Mouse (Mus musculus) midbrain, embryonic 15.5 days (tissue): ENCODE results near the gene Wrap73. TPM values are rescaled to one million over a fixed set of nuclear protein-coding genes. Genes with fewer than 3 reads are reported as not detected.

Source experiments
- ATAC-seq: fragments of 200-750 bp; cut with Nextera tagmentation; replicated peaks from 2 replicates; pipeline ENCODE4 v1.8.0; 2017; ENCODE audit warnings: moderate TSS enrichment
- H3K27ac ChIP-seq: fragments of 300-500 bp; sonication (generic); 2 replicates; pipeline ENCODE4 v1.5.1; 2015; ENCODE audit warnings: mild to moderate bottlenecking, inconsistent platforms
- H3K27me3 ChIP-seq: fragments of 300-500 bp; sonication (generic); replicated peaks from 2 replicates; pipeline ENCODE4 v1.6.1; 2015; ENCODE audit warnings: inconsistent platforms
- H3K36me3 ChIP-seq: fragments of 300-500 bp; sonication (generic); replicated peaks from 2 replicates; pipeline ENCODE4 v1.6.1; 2015; ENCODE audit warnings: inconsistent platforms
- H3K4me1 ChIP-seq: fragments of 300-500 bp; sonication (generic); 2 replicates; pipeline ENCODE4 v1.6.1; 2015; ENCODE audit warnings: inconsistent platforms
- H3K4me2 ChIP-seq: fragments of 300-500 bp; sonication (generic); 2 replicates; pipeline ENCODE4 v1.6.1; 2015; ENCODE audit warnings: inconsistent platforms, mild to moderate bottlenecking, moderate library complexity
- H3K4me3 ChIP-seq: fragments of 300-500 bp; sonication (generic); 2 replicates; pipeline ENCODE4 v1.5.1; 2015; ENCODE audit warnings: mild to moderate bottlenecking, inconsistent platforms
- H3K9ac ChIP-seq: fragments of 300-500 bp; sonication (generic); 2 replicates; pipeline ENCODE4 v1.6.1; 2015; ENCODE audit warnings: mild to moderate bottlenecking, inconsistent platforms
- H3K9me3 ChIP-seq: fragments of 300-500 bp; sonication (generic); 2 replicates; pipeline ENCODE4 v1.6.1; 2016; ENCODE audit warnings: inconsistent platforms
- WGBS: fragments of 180-500 bp; shearing (Covaris S2); methylation state at CpG from one replicate; pipeline ENCODE4 v1.1.7; 2015; ENCODE audit warnings: mixed read lengths; 5-methylcytosine and 5-hydroxymethylcytosine counted together
- polyA plus RNA-seq: library from polyadenylated mRNA; unstranded; fragments of >200 nt; fragmentation: Nextera tagmentation; extraction: Ambion mirVana; gene quantifications from 2 replicates; pipeline ENCODE4 v1.2.1, GENCODE M21; 2015

The Wrap73 gene
- polyA plus RNA-seq, 1 experiment from 2014 or later, result 46.6 TPM

DNA sequence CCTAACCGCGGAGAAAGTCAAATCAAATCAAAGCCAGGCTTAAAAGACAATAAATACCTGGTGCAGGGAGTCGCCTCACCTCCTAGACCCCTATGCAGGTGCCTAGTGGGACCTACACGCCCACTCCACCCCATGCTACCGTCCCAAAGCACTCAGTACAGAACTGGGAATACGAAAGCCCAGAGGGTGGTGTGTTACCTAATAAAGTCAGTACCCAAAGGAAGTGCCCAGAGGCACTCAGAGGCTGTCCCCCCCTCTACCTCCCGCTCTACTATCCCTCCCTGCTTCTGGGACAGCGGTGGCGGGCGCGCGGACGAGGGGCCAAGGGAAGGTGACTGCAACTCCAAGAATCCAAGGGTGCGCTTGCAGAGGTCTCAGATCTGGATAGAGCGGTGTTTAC, 27.8 kb downstream of the Wrap73 start:
- ATAC-seq, result no peak
- peaks cover 23% of the 10 kb centered on the region for H3K4me1 ChIP-seq
- peak overlapping the region; percentile 49 for H3K4me3 ChIP-seq
- no peak overlapping the region for H3K9ac ChIP-seq
- H3K27me3 ChIP-seq, result peaks cover 43% of the 10 kb centered on the region
- H3K27ac ChIP-seq, result no peak overlapping the region
- peak overlapping the region; percentile 99 for H3K4me2 ChIP-seq
- WGBS, result under 1% methylated on average over 15 of the region's 15 CpGs
- no peaks in the 10 kb centered on the region for H3K36me3 ChIP-seq
- no peaks in the 10 kb centered on the region for H3K9me3 ChIP-seq

DNA sequence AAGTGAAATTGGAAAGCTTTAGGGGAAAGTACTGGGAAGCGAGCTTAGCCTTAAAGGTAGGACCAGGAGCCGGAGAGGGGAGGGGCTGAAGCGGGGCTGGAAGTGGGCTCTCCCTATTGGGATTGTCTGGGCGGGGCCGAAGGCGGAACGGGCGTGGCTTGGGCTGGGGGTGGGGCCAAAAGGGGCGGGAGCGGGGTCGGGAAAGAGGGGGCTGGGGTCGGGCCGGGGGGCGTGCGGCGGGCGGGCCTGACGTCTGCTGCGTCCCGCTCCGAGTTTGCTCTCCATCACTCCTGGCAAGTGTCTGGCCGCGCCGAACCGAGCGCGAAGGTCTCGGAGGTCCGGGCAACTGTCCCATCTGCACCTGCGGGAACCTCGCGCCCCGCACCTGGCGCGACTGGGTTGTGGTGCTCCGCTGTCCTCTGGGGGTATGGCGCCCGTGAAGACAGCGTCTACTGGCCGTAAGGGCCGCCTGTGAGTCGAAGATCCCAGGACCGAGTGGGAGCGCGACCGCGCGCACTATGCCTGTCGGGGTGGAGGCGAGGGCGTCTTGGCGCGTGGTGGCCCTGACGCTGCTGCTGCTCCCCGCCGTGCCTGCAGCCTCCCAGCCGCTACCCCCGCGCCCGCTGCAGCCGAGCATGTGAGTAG, 28.5 kb downstream of the Wrap73 start, which contains the start of gene Megf6:
Megf6 (plus strand) TSS at position 225 of the 645 bp plus-strand sequence.
- peaks cover 23% of the 10 kb centered on the region for H3K4me1 ChIP-seq
- H3K36me3 ChIP-seq, result no peaks in the 10 kb centered on the region
- H3K9ac ChIP-seq, result peak within 1 kb of the TSS; percentile 23
- H3K27ac ChIP-seq, result no peak within 1 kb of the TSS
- H3K4me2 ChIP-seq, result peak within 1 kb of the TSS; percentile 99
- no peaks in the 10 kb centered on the region for H3K9me3 ChIP-seq
- H3K4me3 ChIP-seq, result peak within 1 kb of the TSS; percentile 49
- WGBS, result 1% methylated on average over 61 of the region's 61 CpGs
- ATAC-seq, result peak; percentile 58
- peaks cover 43% of the 10 kb centered on the region for H3K27me3 ChIP-seq

DNA sequence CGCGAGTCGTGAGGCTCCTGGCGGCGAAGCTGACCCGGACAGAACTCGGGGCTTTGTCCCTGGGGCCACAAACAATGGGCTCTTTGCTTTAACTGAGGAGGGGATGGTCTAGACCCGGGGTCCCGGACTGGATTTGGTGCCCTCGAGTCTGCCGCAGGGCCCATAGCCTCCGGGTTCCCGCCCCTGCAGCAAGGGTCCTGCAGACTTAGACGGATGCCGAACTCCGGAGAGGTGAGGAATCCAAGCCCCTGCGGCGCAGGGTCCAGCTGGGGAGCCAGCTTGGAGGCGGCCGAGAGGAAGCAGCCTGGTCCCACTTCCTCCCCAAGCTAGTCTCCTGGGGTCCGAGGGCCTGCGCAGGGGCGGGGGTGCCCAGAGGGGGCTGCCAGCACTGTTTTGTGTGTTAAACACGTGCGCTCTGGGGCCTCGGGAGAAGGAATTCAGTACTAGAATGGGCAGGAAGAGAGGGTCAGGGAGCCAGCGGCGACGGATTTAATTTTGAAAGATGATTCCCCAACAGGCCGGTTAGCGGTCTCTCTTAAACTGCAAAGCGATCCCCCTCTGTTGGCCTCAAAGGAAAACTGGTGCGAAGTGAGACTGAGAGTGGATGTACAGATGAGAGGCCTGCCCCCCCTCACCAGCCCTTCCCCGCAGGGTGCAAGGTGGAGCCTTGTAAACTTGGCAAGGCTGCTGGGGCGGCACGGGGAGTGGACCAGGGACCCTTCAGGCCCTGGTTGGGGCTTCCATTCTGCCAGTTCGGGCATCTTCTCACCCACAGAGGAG, 29.2 kb downstream of the Wrap73 start:
- Histone ChIP-seq H3K9me3 (no peaks in the 10 kb centered on the region), H3K4me2 (peak overlapping the region; percentile 99), H3K27ac (no peak overlapping the region), H3K9ac (peak overlapping the region; percentile 23), H3K27me3 (peaks cover 43% of the 10 kb centered on the region), H3K36me3 (no peaks in the 10 kb centered on the region), H3K4me1 (peaks cover 23% of the 10 kb centered on the region), H3K4me3 (peak overlapping the region; percentile 49)
- under 1% methylated on average over 37 of the region's 37 CpGs for WGBS
- no peak for ATAC-seq

DNA sequence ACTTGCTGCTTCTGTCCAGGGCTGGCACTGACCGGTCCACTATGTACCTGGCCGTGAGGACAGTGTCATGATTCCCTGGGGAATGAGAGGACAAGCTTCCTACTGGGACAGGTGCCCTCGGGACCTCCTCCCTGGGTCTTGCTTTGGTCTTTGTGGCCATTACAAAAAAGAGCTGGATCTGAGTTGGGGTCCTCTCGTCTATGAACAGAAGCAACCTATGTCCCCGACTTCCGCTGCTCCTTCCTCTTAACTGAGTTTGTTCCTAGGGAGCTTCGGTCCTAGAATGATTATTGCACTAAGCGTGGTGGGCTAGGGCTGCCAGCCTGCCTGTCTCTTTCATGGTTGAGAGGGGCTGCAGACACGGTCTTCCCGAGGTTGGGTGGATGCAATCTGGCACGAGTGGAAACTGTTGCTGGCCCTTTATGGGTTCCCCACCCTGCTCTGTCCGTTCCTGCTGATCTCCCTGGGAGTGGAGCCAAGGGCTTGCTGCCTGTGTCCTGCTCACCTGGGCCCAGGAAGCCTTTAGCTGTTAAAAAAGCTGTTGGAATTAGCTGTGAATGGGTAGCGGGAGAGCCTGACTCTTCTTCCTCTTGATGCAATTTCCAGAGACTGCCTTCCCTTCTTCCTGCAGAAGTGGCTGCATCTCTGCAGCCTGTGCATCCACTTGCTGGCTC, 29.9 kb downstream of the Wrap73 start:
- Histone ChIP-seq H3K4me1 (peaks cover 23% of the 10 kb centered on the region), H3K36me3 (no peaks in the 10 kb centered on the region), H3K4me3 (peak overlapping the region; percentile 49), H3K27ac (no peak overlapping the region), H3K9me3 (no peaks in the 10 kb centered on the region), H3K4me2 (peak overlapping the region; percentile 99), H3K9ac (no peak overlapping the region), H3K27me3 (peaks cover 43% of the 10 kb centered on the region)
- 34% methylated on average over 13 of the region's 13 CpGs for WGBS
- no peak for ATAC-seq

DNA sequence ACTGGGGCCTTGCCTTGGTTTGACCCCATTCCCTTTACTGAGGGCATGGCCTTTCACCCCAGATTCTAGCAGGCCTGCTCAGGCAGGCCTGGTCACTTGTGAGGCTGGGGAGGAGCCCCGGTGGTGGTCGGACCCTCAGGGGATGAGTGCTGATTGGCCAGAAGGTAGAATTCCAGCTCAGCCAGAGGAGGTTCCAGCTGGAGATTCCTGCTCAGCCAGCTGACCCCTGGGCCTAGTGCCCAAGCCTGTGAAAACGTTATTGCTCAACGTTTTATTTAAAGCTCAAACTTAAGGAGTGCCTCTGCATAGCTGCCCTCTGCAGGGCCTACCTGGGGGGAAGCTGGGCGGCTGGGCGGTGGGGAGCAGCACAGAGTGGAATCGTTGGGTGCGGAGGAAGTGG, 35.1 kb downstream of the Wrap73 start:
- Histone ChIP-seq H3K4me2 (no peak overlapping the region), H3K4me1 (0 out of 2 replicates have a peak, but pooled peaks cover 2% of the 10 kb centered on the region), H3K36me3 (no peaks in the 10 kb centered on the region), H3K4me3 (no peak overlapping the region), H3K27ac (no peak overlapping the region), H3K27me3 (peaks cover 5% of the 10 kb centered on the region; the same call in 1 of the 2 replicates), H3K9me3 (no peaks in the 10 kb centered on the region), H3K9ac (no peak overlapping the region)
- no peak for ATAC-seq
- WGBS, result 72% methylated on average over 8 of the region's 8 CpGs

DNA sequence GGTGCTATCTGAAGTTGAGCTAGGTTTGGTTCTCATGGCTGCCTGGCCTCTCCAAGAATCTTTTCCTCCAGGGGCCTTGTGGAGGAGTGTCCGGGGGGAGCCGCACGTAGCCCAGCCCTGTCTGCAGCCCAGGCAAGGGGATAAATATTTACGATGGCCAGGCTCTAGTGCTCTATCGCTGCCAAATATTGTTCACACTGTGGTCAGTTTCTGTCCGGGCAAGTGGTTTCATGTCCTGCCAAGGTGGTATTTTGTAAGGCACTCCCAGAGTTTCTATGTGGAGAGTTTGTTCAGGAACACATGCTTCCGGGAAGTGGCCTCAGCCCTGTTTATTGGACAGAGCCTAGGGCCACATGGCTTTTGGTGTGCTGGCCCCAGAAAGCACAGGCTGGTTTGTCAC, 38.8 kb downstream of the Wrap73 start:
- Histone ChIP-seq H3K4me3 (no peak overlapping the region), H3K27ac (no peak overlapping the region), H3K4me1 (no peaks in the 10 kb centered on the region), H3K4me2 (no peak overlapping the region), H3K9ac (no peak overlapping the region), H3K36me3 (no peaks in the 10 kb centered on the region), H3K9me3 (no peaks in the 10 kb centered on the region), H3K27me3 (no peaks in the 10 kb centered on the region)
- ATAC-seq, result no peak
- 87% methylated on average over 7 of the region's 7 CpGs for WGBS

DNA sequence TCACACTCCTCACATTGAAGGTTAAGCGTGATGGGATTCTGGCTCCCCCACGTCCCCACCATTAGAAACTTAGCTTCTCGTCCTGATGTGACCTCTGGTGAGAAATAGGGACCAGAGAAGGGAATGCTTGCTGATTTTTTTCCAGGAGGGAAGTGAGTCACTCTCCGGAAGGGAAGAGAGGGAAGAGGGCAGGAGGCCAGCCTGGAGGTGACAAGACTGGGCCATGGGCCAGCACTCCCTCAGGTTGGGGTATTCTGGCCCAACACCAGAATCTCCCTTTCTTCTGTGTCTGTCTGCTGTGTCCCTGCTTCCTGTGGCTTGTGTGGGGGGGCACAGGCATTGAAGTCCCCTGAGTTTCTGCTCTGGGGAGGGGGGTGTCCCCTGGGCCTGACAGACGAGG, 41.4 kb downstream of the Wrap73 start:
- H3K36me3 ChIP-seq, result no peaks in the 10 kb centered on the region
- H3K27me3 ChIP-seq, result no peaks in the 10 kb centered on the region
- H3K9ac ChIP-seq, result no peak overlapping the region
- H3K4me2 ChIP-seq, result no peak overlapping the region
- no peak overlapping the region for H3K4me3 ChIP-seq
- WGBS, result 80% methylated on average over 5 of the region's 5 CpGs
- H3K27ac ChIP-seq, result no peak overlapping the region
- ATAC-seq, result no peak
- no peaks in the 10 kb centered on the region for H3K4me1 ChIP-seq
- no peaks in the 10 kb centered on the region for H3K9me3 ChIP-seq

DNA sequence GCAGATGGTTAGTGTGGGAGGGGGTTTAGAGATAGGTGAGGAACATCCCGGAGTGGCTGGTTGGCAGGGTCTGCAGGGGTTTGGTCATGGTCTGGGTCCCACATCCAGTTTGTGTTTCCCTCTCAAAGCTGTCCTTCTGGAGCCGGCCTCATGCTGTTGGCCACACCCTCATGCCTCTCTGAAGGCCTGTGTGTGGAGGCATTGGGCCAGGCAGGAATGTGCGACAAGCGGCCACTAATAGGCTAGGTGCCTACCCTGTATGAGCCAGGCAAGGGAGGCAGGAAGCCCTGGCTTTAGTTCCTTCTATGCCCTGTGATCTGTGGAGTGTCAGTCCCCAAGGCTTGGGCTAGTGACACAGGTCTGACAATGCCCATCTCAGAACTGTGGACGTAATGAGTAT, 42.8 kb downstream of the Wrap73 start:
- Histone ChIP-seq H3K27ac (no peak overlapping the region), H3K4me3 (no peak overlapping the region), H3K36me3 (no peaks in the 10 kb centered on the region), H3K4me1 (no peaks in the 10 kb centered on the region), H3K27me3 (no peaks in the 10 kb centered on the region), H3K9ac (no peak overlapping the region), H3K9me3 (no peaks in the 10 kb centered on the region), H3K4me2 (no peak overlapping the region)
- 78% methylated on average over 5 of the region's 5 CpGs for WGBS
- ATAC-seq, result no peak

DNA sequence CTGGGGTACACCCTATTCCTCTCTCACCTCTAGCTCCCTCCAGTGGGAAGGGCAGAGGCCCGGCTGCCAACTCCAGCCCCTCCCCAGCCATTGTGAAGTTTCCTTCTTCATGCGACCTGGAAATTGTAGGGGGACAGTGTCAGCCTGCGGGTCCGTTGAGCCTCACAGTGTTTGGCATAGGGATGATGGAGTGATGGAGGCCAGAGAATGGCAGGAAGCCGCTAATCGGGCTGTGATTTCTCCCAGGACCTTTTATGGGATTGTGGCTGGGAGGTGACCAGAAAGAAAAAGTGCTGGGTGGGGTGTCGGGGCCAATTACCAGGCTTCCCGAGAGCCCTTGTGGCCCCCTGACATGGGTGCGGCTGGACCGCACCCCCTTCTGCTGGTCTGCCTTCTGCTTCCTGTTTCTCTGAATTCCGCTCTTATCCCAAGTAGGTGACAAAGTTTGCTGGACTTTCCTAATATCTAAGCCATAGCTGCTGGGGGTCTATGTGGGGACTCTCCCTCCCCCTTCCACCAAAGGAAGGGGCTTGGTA, 43.9 kb downstream of the Wrap73 start:
- no peak for ATAC-seq
- H3K4me3 ChIP-seq, result no peak overlapping the region
- no peak overlapping the region for H3K4me2 ChIP-seq
- no peaks in the 10 kb centered on the region for H3K9me3 ChIP-seq
- no peak overlapping the region for H3K9ac ChIP-seq
- no peaks in the 10 kb centered on the region for H3K36me3 ChIP-seq
- no peaks in the 10 kb centered on the region for H3K27me3 ChIP-seq
- 88% methylated on average over 11 of the region's 11 CpGs for WGBS
- no peak overlapping the region for H3K27ac ChIP-seq
- no peaks in the 10 kb centered on the region for H3K4me1 ChIP-seq

DNA sequence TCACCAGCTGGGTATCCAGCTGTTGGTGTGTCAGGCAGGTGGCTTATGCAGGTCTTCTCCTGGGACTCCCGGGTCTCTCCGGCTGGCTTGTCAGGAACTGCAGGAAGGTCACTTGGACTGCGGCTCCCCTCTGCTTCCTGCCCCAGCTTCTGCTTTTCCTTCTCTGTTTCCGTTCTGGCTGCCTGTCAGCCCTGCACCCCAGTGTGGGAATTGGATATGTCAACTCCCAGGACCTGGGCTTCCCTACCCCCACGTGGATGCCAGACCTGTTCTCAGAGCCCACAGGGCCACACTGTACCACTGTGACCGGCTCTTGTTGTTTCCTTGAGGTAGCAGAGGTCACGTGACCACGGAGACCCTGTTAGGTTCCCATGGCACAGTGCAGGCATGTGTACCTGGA, 46.8 kb downstream of the Wrap73 start:
- Histone ChIP-seq H3K4me1 (no peaks in the 10 kb centered on the region), H3K4me3 (no peak overlapping the region), H3K4me2 (no peak overlapping the region), H3K36me3 (no peaks in the 10 kb centered on the region), H3K9ac (no peak overlapping the region), H3K27ac (no peak overlapping the region), H3K27me3 (no peaks in the 10 kb centered on the region), H3K9me3 (no peaks in the 10 kb centered on the region)
- no peak for ATAC-seq
- WGBS, result 81% methylated on average over 8 of the region's 8 CpGs

DNA sequence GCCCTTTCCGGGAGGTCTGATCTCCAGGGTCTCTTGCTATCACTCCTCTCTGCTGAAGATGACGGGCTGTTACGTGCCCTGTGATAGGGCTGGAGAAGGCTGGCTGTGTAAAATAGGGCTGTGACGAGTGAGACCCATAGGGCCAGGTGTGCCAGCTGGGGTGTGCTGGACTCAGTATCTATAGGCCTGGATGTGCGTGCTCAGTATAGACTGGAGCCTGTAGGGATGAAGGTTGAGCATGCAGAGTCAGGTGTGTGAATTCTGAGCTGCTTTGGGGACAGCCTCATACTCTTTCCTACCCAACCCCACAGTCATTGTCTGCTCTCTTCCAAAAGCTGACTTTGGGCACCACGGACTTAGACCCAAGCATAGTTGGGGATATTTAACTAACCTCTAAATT, 55.8 kb downstream of the Wrap73 start:
- WGBS, result 60% methylated on average over 6 of the region's 6 CpGs
- no peak for ATAC-seq
- no peak overlapping the region for H3K4me2 ChIP-seq
- H3K27ac ChIP-seq, result no peak overlapping the region
- no peaks in the 10 kb centered on the region for H3K27me3 ChIP-seq
- H3K36me3 ChIP-seq, result no peaks in the 10 kb centered on the region
- H3K4me3 ChIP-seq, result no peak overlapping the region
- H3K9me3 ChIP-seq, result 0 out of 2 replicates have a peak, but pooled peaks cover 2% of the 10 kb centered on the region
- H3K9ac ChIP-seq, result no peak overlapping the region
- H3K4me1 ChIP-seq, result peaks cover 8% of the 10 kb centered on the region

DNA sequence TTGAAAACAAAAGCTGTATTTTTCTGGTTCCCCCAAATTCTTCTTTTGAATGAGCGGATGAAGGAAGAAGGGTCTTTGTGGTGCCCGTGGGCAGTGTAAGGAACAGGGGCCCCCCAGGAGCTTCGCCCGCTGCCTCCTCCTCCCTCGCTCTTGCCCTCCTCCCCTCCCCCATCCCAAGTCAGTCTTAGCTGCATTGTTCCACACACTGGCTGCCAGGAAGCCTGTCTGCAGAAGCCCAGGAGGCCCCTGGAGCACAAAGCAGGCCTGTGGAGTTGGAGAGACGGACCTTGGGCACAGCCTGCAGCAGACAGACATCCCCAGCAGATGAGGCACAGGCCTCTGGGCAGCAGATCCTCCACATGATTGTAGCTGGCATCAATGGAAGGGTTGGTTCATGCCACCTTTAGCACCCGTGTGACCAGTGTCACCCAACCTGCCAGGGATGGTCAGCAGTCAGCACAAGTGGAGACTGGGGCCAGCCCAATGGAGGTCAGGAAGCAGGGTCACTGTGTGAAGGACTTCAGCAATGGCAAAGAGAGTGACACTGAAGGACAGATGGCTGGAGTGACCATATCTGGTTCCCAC, 56.3 kb downstream of the Wrap73 start:
- Histone ChIP-seq H3K4me3 (no peak overlapping the region), H3K4me1 (peaks cover 8% of the 10 kb centered on the region), H3K27me3 (no peaks in the 10 kb centered on the region), H3K27ac (no peak overlapping the region), H3K9me3 (0 out of 2 replicates have a peak, but pooled peaks cover 2% of the 10 kb centered on the region), H3K4me2 (no peak overlapping the region), H3K36me3 (no peaks in the 10 kb centered on the region), H3K9ac (no peak overlapping the region)
- 16% methylated on average over 7 of the region's 7 CpGs for WGBS
- ATAC-seq, result no peak
